Mouse (Mus musculus) cerebellum, adult 2 months (tissue): Measurements from ENCODE around the gene Retreg2. TPM values are rescaled to one million over a fixed set of nuclear protein-coding genes. Genes with fewer than 3 reads are reported as not detected.
A peak's percentile ranks its signal among the peaks of the same experiment; 100 is the strongest.

Experiments
- DNase-seq, 2 experiments: peaks; one replicate each; pipeline ENCODE4 v3.0.0; 2021
- H3K27ac ChIP-seq: fragments of 200-500 bp; 2 replicates; pipeline ENCODE4 v1.5.1; 2012; ENCODE audit warnings: low read length, control low read depth, inconsistent platforms; ENCODE audit not compliant: insufficient read depth
- H3K27me3 ChIP-seq: fragments of 200-500 bp; 2 replicates; pipeline ENCODE4 v1.6.1; 2012; ENCODE audit warnings: inconsistent platforms, mild to moderate bottlenecking, low read length, moderate library complexity; ENCODE audit not compliant: control insufficient read depth, insufficient read depth
- H3K4me1 ChIP-seq: fragments of 200-500 bp; 2 replicates; pipeline ENCODE4 v1.6.1; 2011; ENCODE audit warnings: low read length; ENCODE audit not compliant: control insufficient read depth, insufficient read depth
- H3K4me3 ChIP-seq: fragments of 200-500 bp; replicated peaks from 2 replicates; pipeline ENCODE3; 2011; ENCODE audit warnings: mild to moderate bottlenecking, low read depth, low read length, control low read depth; ENCODE audit not compliant: insufficient read depth
- CTCF ChIP-seq: fragments of 200-500 bp; IDR thresholded peaks from 2 replicates; pipeline ENCODE4 v1.5.1; 2011; ENCODE audit warnings: low read depth, mild to moderate bottlenecking, control low read depth, low read length, moderate library complexity, borderline replicate concordance; ENCODE audit not compliant: insufficient read depth
- POLR2A ChIP-seq: fragments of 200-500 bp; IDR thresholded peaks from 2 replicates; pipeline ENCODE4 v1.6.1; 2011; ENCODE audit warnings: low read length, control low read depth, borderline replicate concordance; ENCODE audit not compliant: insufficient read depth
- WGBS: fragments of 180-500 bp; shearing (Covaris S2); methylation state at CpG from one replicate; pipeline ENCODE4 v1.1.7; 2018; 5-methylcytosine and 5-hydroxymethylcytosine counted together
- polyA plus RNA-seq: library from polyadenylated mRNA; depleted of rRNA; stranded (reverse); fragments of >200 nt; gene quantifications from 2 replicates; pipeline ENCODE4 v1.2.3, GENCODE M21; 2012; rRNA removed

Gene Retreg2
- polyA plus RNA-seq, 1 experiment = 261 TPM

DNA sequence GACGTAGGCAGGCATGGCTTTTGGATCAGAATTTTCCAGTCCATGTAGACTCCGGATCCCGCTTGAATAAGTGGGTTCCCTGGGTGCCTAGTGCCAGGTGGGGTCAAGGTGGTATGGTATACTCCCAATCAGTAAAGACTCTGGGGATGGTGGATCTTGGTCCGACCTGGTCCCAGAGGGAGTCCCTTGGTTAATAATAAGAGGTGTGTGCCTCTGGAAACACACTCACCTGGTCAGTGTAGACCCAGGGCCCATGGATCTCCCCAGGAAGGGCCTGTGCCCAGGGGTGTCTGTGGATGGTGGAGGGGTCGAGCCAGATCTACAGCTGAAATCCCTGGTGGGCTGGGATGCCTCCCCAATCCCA is 48.7 kb downstream of the Retreg2 start:
- DNase-seq = no peak
- TF ChIP-seq POLR2A = no peak
- no peak for TF ChIP-seq CTCF
- Histone ChIP-seq H3K27me3 (no peaks in the 10 kb centered on the region), H3K4me3 (peak overlapping the region; percentile 82), H3K27ac (peak overlapping the region; percentile 74), H3K4me1 (peaks cover 5% of the 10 kb centered on the region)
- WGBS = 18% methylated on average over 5 of the region's 5 CpGs

DNA sequence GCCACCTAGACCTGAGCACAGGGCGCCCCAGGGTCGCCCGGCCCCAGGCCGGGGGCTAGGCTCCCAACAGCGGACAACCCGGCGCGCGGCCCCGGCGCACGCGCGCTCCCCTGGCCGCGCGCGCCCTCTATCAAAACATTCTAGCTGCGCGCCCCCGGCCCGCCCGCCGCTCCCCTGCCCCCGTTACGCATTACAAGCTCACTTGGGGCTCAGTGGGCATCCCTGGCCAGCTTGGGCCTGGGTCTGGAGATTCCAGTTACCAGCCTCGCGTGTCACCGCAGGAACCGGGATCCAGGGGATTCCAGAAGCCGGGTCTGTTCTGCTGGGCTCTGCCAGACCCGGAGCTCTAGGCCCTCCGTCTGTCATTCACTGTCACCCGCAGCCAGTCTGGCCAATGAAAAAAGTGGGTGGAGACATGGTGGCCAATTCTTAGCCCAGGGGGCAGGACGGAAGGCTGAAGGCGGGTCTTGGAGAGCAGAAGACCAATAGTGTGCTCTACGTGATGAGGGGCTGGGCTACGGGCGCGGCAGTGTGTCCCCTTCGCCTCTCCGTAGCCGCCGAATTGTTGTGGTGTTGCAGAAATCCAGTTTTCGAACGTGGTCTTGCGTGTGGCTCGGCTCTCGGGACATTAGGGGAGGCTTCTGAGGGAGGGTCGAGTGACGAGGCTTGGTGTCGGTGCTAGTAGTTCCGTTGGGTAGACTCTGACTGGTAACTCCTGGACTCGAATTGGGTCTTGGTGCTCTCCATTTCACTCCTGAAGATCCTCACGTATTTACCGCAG is 49.2 kb downstream of the Retreg2 start, which contains the start of the genes Ankzf1 and Atg9a:
Gene Ankzf1 (plus strand): TSS at position 530 of the 781 bp plus-strand sequence.
Gene Atg9a (minus strand): TSS at position 575 of the 781 bp plus-strand sequence.
- peak; percentile 95 to 99 for DNase-seq
- H3K27me3 ChIP-seq = no peaks in the 10 kb centered on the region
- TF ChIP-seq POLR2A = peak; percentile 88
- TF ChIP-seq CTCF = no peak
- H3K4me1 ChIP-seq = peaks cover 5% of the 10 kb centered on the region
- peak within 1 kb of the TSS; percentile 74 for H3K27ac ChIP-seq
- H3K4me3 ChIP-seq = peak within 1 kb of the TSS; percentile 82
- 2% methylated on average over 56 of the region's 56 CpGs for WGBS

DNA sequence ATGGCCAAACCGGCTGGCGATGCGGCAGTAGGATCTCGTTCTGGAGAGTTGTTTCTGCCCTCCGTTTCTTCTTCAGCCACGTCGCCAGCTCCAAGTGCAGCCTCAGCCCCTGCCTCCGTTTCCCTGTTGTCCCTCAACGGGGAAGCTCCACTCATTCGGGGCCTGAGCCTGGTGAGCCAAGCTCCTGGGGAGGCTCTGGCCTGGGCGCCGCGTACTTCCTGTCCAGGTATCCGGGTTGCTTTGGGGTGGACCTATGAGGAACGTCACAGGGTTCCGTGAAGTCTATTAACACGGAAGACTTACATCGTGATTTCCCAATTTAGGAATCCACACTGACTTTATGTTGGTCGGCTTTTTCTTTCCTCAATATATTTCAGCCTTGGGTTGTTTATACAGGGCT is 49.9 kb downstream of the Retreg2 start:
- Histone ChIP-seq H3K27me3 (no peaks in the 10 kb centered on the region), H3K27ac (peak overlapping the region; percentile 6), H3K4me3 (peak overlapping the region; percentile 82), H3K4me1 (peaks cover 5% of the 10 kb centered on the region)
- peak in 1 of 2 experiments; percentile 50 for DNase-seq
- WGBS = under 1% methylated on average over 19 of the region's 19 CpGs
- no peak for TF ChIP-seq CTCF
- no peak for TF ChIP-seq POLR2A

Other genes with a start within 250 kb of the Retreg2 start
- 1.7 and 3.3 TPM in 2 replicates for gene Cryba2, start 249.6 kb upstream of the Retreg2 start, polyA plus RNA-seq
- 2.6 and 3.7 TPM in 2 replicates for gene Cfap65, start 207.2 kb upstream of the Retreg2 start, polyA plus RNA-seq
- gene Ihh, start 191.1 kb upstream of the Retreg2 start, polyA plus RNA-seq = 0.33 and 0.49 TPM in 2 replicates
- gene Nhej1, start 17.6 kb upstream of the Retreg2 start, polyA plus RNA-seq = 1.8 and 2.8 TPM in 2 replicates
- gene Slc23a3, start 8.9 kb upstream of the Retreg2 start, polyA plus RNA-seq = not detected in 2 replicates
- gene Cnppd1, start 67 bp upstream of the Retreg2 start, polyA plus RNA-seq = 39.0 and 41.4 TPM in 2 replicates
- 58.0 and 61.6 TPM in 2 replicates for gene Zfand2b, start 25.9 kb downstream of the Retreg2 start, polyA plus RNA-seq
- gene Abcb6, start 37.6 kb downstream of the Retreg2 start, polyA plus RNA-seq = 19.2 and 22.4 TPM in 2 replicates
- gene Ankzf1, start 49.4 kb downstream of the Retreg2 start, polyA plus RNA-seq = 41.0 and 44.6 TPM in 2 replicates
- gene Atg9a, start 49.4 kb downstream of the Retreg2 start, polyA plus RNA-seq = 120 and 128 TPM in 2 replicates
- 10.8 TPM in 2 replicates for gene Glb1l, start 68.0 kb downstream of the Retreg2 start, polyA plus RNA-seq
- 161 and 167 TPM in 2 replicates for gene Stk16, start 68.1 kb downstream of the Retreg2 start, polyA plus RNA-seq
- gene Tuba4a, start 77.1 kb downstream of the Retreg2 start, polyA plus RNA-seq = 385 and 391 TPM in 2 replicates
- not detected in 2 replicates for gene A630095N17Rik, start 89.3 kb downstream of the Retreg2 start, polyA plus RNA-seq
- gene Dnajb2, start 93.6 kb downstream of the Retreg2 start, polyA plus RNA-seq = 139 and 153 TPM in 2 replicates
- gene Ptprn, start 121.7 kb downstream of the Retreg2 start, polyA plus RNA-seq = 172 and 180 TPM in 2 replicates
- 226 and 275 TPM in 2 replicates for gene Resp18, start 135.6 kb downstream of the Retreg2 start, polyA plus RNA-seq
- 87.0 and 87.1 TPM in 2 replicates for gene Dnpep, start 175.2 kb downstream of the Retreg2 start, polyA plus RNA-seq
- gene Des, start 217.6 kb downstream of the Retreg2 start, polyA plus RNA-seq = 2.0 and 2.1 TPM in 2 replicates
- 122 and 143 TPM in 2 replicates for gene Speg, start 232.5 kb downstream of the Retreg2 start, polyA plus RNA-seq